Mouse (Mus musculus) cerebellum, adult 11 months (tissue): ENCODE results near the gene Pick1.

Experiments
- DNase-seq: peaks from one replicate; pipeline ENCODE4 v3.0.0; 2022

Pick1 gene

GRCm38 (mm10) chr15:79235268-79235667, 6.3 kb downstream of the Pick1 start:
- DNase-seq: no peak

GRCm38 (mm10) chr15:79238036-79238435, 9.1 kb downstream of the Pick1 start:
- DNase-seq: no peak

GRCm38 (mm10) chr15:79242574-79243233, 13.7 kb downstream of the Pick1 start:
- no peak for DNase-seq

GRCm38 (mm10) chr15:79243234-79244042, 14.5 kb downstream of the Pick1 start:
- peak; percentile 90 for DNase-seq

GRCm38 (mm10) chr15:79244071-79244893, 15.3 kb downstream of the Pick1 start:
- DNase-seq: no peak

GRCm38 (mm10) chr15:79245321-79245720, 16.3 kb downstream of the Pick1 start:
- no peak for DNase-seq

GRCm38 (mm10) chr15:79250236-79250635, 21.3 kb downstream of the Pick1 start:
- DNase-seq: no peak

- no peak for DNase-seq
Measured at GRCm38 (mm10) chr15:79251168-79251567, 22.2 kb downstream of the Pick1 start.

- DNase-seq: no peak
Measured at GRCm38 (mm10) chr15:79251781-79252491, 23.0 kb downstream of the Pick1 start.

- no peak for DNase-seq
Measured at GRCm38 (mm10) chr15:79252580-79252979, 23.6 kb downstream of the Pick1 start.

- no peak for DNase-seq
Measured at GRCm38 (mm10) chr15:79254661-79255060, 25.7 kb downstream of the Pick1 start, which contains the start of gene Slc16a8. Slc16a8 (minus strand) TSS chr15:79254761.

GRCm38 (mm10) chr15:79258521-79258920, 29.5 kb downstream of the Pick1 start:
- DNase-seq: no peak

- DNase-seq: no peak
Measured at GRCm38 (mm10) chr15:79261095-79261725, 32.2 kb downstream of the Pick1 start.

- DNase-seq: no peak
Measured at GRCm38 (mm10) chr15:79261757-79262156, 32.8 kb downstream of the Pick1 start.

GRCm38 (mm10) chr15:79262375-79262774, 33.4 kb downstream of the Pick1 start:
- no peak for DNase-seq

- DNase-seq: no peak
Measured at GRCm38 (mm10) chr15:79262786-79263309, 33.9 kb downstream of the Pick1 start.

- DNase-seq: no peak
Measured at GRCm38 (mm10) chr15:79263726-79264125, 34.8 kb downstream of the Pick1 start.

GRCm38 (mm10) chr15:79265384-79265783, 36.4 kb downstream of the Pick1 start:
- no peak for DNase-seq

GRCm38 (mm10) chr15:79268521-79268920, 39.5 kb downstream of the Pick1 start:
- no peak for DNase-seq

GRCm38 (mm10) chr15:79270317-79271123, 41.5 kb downstream of the Pick1 start:
- DNase-seq: no peak
